Mouse (Mus musculus) limb, embryonic 14.5 days (tissue): ENCODE results near the gene Rps19bp1. TPM values are rescaled to one million over a fixed set of nuclear protein-coding genes. Genes with fewer than 3 reads are reported as not detected.

ENCODE experiments used
- ATAC-seq: fragments of 200-750 bp; cut with Nextera tagmentation; 2 replicates; pipeline ENCODE4 v1.8.0; 2017; ENCODE audit warnings: low read depth, moderate number of reproducible peaks, moderate TSS enrichment; ENCODE audit not compliant: low FRiP score
- DNase-seq: peaks from one replicate; pipeline ENCODE4 v3.0.0-alpha.2; 2015; ENCODE audit warnings: low spot score
- H3K27ac ChIP-seq: fragments of 300-500 bp; sonication (generic); replicated peaks from 2 replicates; pipeline ENCODE4 v1.5.1; 2014; ENCODE audit warnings: low read depth, mild to moderate bottlenecking, low read length, moderate library complexity, mixed read lengths
- H3K27me3 ChIP-seq: fragments of 300-500 bp; sonication (generic); 2 replicates; pipeline ENCODE4 v1.6.1; 2014; ENCODE audit warnings: low read length, mixed read lengths; ENCODE audit not compliant: control insufficient read depth, insufficient read depth
- H3K36me3 ChIP-seq: fragments of 300-500 bp; sonication (generic); 2 replicates; pipeline ENCODE4 v1.6.1; 2014; ENCODE audit warnings: mild to moderate bottlenecking, low read length, moderate library complexity, mixed read lengths; ENCODE audit not compliant: control insufficient read depth, insufficient read depth
- H3K4me1 ChIP-seq: fragments of 300-500 bp; sonication (generic); 2 replicates; pipeline ENCODE4 v1.6.1; 2014; ENCODE audit warnings: antibody characterized with exemption, low read length, mixed read lengths; ENCODE audit not compliant: control insufficient read depth, insufficient read depth
- H3K4me2 ChIP-seq: fragments of 300-500 bp; sonication (generic); replicated peaks from 2 replicates; pipeline ENCODE4 v1.6.1; 2014; ENCODE audit warnings: low read depth, mild to moderate bottlenecking, low read length, moderate library complexity; ENCODE audit not compliant: severe bottlenecking
- H3K4me3 ChIP-seq: fragments of 300-500 bp; sonication (generic); replicated peaks from 2 replicates; pipeline ENCODE4 v1.5.1; 2014; ENCODE audit warnings: low read length
- H3K9ac ChIP-seq: fragments of 300-500 bp; sonication (generic); 2 replicates; pipeline ENCODE4 v1.6.1; 2014; ENCODE audit warnings: mild to moderate bottlenecking, low read depth, low read length, moderate library complexity; ENCODE audit not compliant: severe bottlenecking
- H3K9me3 ChIP-seq: fragments of 300-500 bp; sonication (generic); 2 replicates; pipeline ENCODE4 v1.6.1; 2016; ENCODE audit warnings: low read length; ENCODE audit not compliant: control insufficient read depth
- POLR2A ChIP-seq: fragments of 200-500 bp; IDR thresholded peaks from 2 replicates; pipeline ENCODE4 v1.8.0; 2012; ENCODE audit warnings: inconsistent platforms, mild to moderate bottlenecking, moderate library complexity, borderline replicate concordance; ENCODE audit not compliant: insufficient read depth, insufficient read length; ENCODE audit errors: extremely low read depth
- WGBS: fragments of 180-500 bp; shearing (Covaris S2); extraction: QIAGEN DNeasy Blood & Tissue Kit; methylation state at CpG from one replicate; pipeline ENCODE4 v1.1.7; 2014; 5-methylcytosine and 5-hydroxymethylcytosine counted together
- polyA plus RNA-seq, 2 experiments: library from polyadenylated mRNA; depleted of rRNA in 1 of 2; stranded (reverse) in 1 of 2; unstranded in 1 of 2; fragments of >200 nt; fragmentation: Nextera tagmentation in 1 of 2; extraction: Ambion mirVana in 1 of 2; gene quantifications; 2 replicates each; pipeline versions ENCODE4 v1.2.1 to v1.2.3; 2012 to 2014

Gene Rps19bp1
- polyA plus RNA-seq, 2 experiments: 44.2 to 61.1 TPM

DNA sequence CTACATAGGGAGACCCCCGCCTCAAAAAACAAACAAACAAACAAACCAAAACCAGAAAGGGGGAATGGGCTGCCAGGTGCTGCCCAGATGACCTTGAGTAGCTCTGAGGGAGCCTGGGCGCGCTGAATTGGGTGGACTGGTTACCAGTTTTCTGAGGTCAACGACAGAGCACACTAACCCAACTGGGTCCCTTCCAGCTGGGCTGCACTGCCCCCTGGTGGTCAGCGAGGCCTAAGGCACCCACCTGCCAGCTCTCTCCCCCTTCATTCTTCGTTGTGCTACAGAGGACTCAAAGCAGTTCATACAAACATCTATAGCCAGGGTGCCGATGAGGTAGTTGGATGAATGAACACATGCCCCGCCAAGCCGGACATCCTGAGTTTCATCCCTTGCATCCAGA is 38.9 kb downstream of the Rps19bp1 start:
- no peak for TF ChIP-seq POLR2A
- DNase-seq (peak; percentile 11), ATAC-seq (no peak; the same call in 1 of the 2 replicates)
- H3K4me1 ChIP-seq: no peaks in the 10 kb centered on the region
- H3K27me3 ChIP-seq: no peaks in the 10 kb centered on the region
- no peaks in the 10 kb centered on the region for H3K9me3 ChIP-seq
- H3K4me3 ChIP-seq: no peak overlapping the region
- no peak overlapping the region for H3K9ac ChIP-seq
- no peak overlapping the region for H3K4me2 ChIP-seq
- H3K27ac ChIP-seq: no peak overlapping the region
- WGBS: 29% methylated on average over 9 of the region's 9 CpGs
- H3K36me3 ChIP-seq: no peaks in the 10 kb centered on the region

DNA sequence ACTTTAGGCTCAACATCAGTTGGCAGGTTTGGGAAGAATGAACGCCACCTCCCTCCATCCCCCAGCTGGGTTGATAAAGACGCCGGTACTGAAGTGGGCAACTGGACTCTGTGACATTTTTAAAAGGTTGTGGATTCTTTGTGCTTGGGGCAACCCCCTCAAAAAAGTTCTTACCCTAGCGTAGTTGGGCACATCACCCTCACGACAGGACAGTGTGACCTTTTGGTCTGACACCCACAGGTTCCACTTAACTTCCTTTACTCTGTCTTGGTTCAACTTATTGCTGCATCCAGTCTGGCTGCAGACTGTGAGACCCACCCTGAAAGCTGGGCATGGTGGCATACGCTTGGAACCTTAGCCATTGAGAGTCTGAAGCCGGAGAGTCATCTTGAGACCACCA is 40.4 kb downstream of the Rps19bp1 start:
- no peaks in the 10 kb centered on the region for H3K4me1 ChIP-seq
- H3K4me3 ChIP-seq: no peak overlapping the region
- H3K27ac ChIP-seq: no peak overlapping the region
- H3K27me3 ChIP-seq: no peaks in the 10 kb centered on the region
- 89% methylated on average over 7 of the region's 7 CpGs for WGBS
- no peak for DNase-seq
- H3K36me3 ChIP-seq: no peaks in the 10 kb centered on the region
- no peak overlapping the region for H3K9ac ChIP-seq
- no peak overlapping the region for H3K4me2 ChIP-seq
- H3K9me3 ChIP-seq: no peaks in the 10 kb centered on the region
- no peak for TF ChIP-seq POLR2A
- no peak for ATAC-seq

GRCm38 (mm10) chr15:80221031-80221430 is 43.1 kb downstream of the Rps19bp1 start:
- Histone ChIP-seq H3K4me1 (no peaks in the 10 kb centered on the region), H3K27ac (no peak overlapping the region), H3K27me3 (no peaks in the 10 kb centered on the region), H3K9ac (no peak overlapping the region), H3K36me3 (no peaks in the 10 kb centered on the region; the same call in 1 of the 2 replicates), H3K4me3 (no peak overlapping the region), H3K4me2 (no peak overlapping the region), H3K9me3 (no peaks in the 10 kb centered on the region)
- DNase-seq (no peak), ATAC-seq (no peak)
- TF ChIP-seq POLR2A: no peak
- WGBS: 65% methylated on average over 8 of the region's 8 CpGs

- no peak overlapping the region for H3K9ac ChIP-seq
- no peaks in the 10 kb centered on the region; the same call in 1 of the 2 replicates for H3K36me3 ChIP-seq
- no peak for TF ChIP-seq POLR2A
- H3K27ac ChIP-seq: no peak overlapping the region
- WGBS: 80% methylated on average over 4 of the region's 4 CpGs
- no peaks in the 10 kb centered on the region for H3K27me3 ChIP-seq
- ATAC-seq (no peak), DNase-seq (no peak)
- H3K4me2 ChIP-seq: no peak overlapping the region
- no peaks in the 10 kb centered on the region for H3K4me1 ChIP-seq
- H3K4me3 ChIP-seq: no peak overlapping the region
- H3K9me3 ChIP-seq: no peaks in the 10 kb centered on the region
These were observed 44.1 kb downstream of the Rps19bp1 start for GRCm38 (mm10) chr15:80219705-80220657.

- no peak overlapping the region for H3K9ac ChIP-seq
- no peak overlapping the region for H3K27ac ChIP-seq
- no peaks in the 10 kb centered on the region for H3K4me1 ChIP-seq
- ATAC-seq (no peak), DNase-seq (peak; percentile 23)
- peaks cover 3% of the 10 kb centered on the region; the same call in 1 of the 2 replicates for H3K36me3 ChIP-seq
- H3K4me3 ChIP-seq: no peak overlapping the region
- no peaks in the 10 kb centered on the region for H3K9me3 ChIP-seq
- no peak for TF ChIP-seq POLR2A
- H3K27me3 ChIP-seq: no peaks in the 10 kb centered on the region
- WGBS: 34% methylated on average over 14 of the region's 14 CpGs
- H3K4me2 ChIP-seq: no peak overlapping the region
These were observed 44.9 kb downstream of the Rps19bp1 start for GRCm38 (mm10) chr15:80219211-80219610.
